Mouse (Mus musculus) myocyte (in vitro differentiated cells): ENCODE measurements around the gene Zcchc7.

ENCODE experiments used
- CEBPB ChIP-seq: IDR thresholded peaks from 2 replicates; pipeline ENCODE4 v1.6.1; 2011; ENCODE audit warnings: mild to moderate bottlenecking, moderate library complexity; ENCODE audit not compliant: poor library complexity, insufficient read depth, severe bottlenecking
- E2F4 ChIP-seq: IDR thresholded peaks from one replicate; pipeline ENCODE4 v1.6.1; 2011; ENCODE audit warnings: mild to moderate bottlenecking, control low read depth, moderate library complexity; ENCODE audit not compliant: insufficient read depth
- MAX ChIP-seq: IDR thresholded peaks from one replicate; pipeline ENCODE4 v1.6.1; 2011; ENCODE audit warnings: low read depth, mild to moderate bottlenecking, control low read depth
- MYOD1 ChIP-seq, 3 experiments: IDR thresholded peaks; one replicate each; pipeline ENCODE4 v1.6.1; 2011; ENCODE audit warnings: control low read depth in 2 of 3, low read depth in 2 of 3, mild to moderate bottlenecking in 2 of 3, moderate library complexity in 1 of 3; ENCODE audit not compliant: insufficient read length in 2 of 3, control insufficient read depth in 1 of 3
- MYOG ChIP-seq, 3 experiments: IDR thresholded peaks; one replicate each; pipeline ENCODE4 v1.6.1; 2011; ENCODE audit warnings: control low read depth in 2 of 3, low read depth in 2 of 3, mild to moderate bottlenecking in 2 of 3; ENCODE audit not compliant: insufficient read length in 2 of 3, control insufficient read depth in 1 of 3, insufficient read depth in 1 of 3
- POLR2A ChIP-seq: IDR thresholded peaks from one replicate; pipeline ENCODE4 v1.6.1; 2011; ENCODE audit warnings: low read depth, mild to moderate bottlenecking, control low read depth, moderate library complexity; ENCODE audit not compliant: insufficient read length
- POLR2AphosphoS2 ChIP-seq: IDR thresholded peaks from one replicate; pipeline ENCODE4 v1.6.1; 2011; ENCODE audit warnings: low read depth, control low read depth; ENCODE audit not compliant: insufficient read length
- REST ChIP-seq: IDR thresholded peaks from one replicate; pipeline ENCODE4 v1.6.1; 2011; ENCODE audit warnings: mild to moderate bottlenecking, control low read depth, moderate library complexity; ENCODE audit not compliant: insufficient read depth, insufficient read length
- TCF12 ChIP-seq: IDR thresholded peaks from one replicate; pipeline ENCODE4 v1.6.1; 2011; ENCODE audit warnings: mild to moderate bottlenecking, control low read depth; ENCODE audit not compliant: poor library complexity, insufficient read depth, severe bottlenecking
- TCF3 ChIP-seq: IDR thresholded peaks from one replicate; pipeline ENCODE4 v1.6.1; 2011; ENCODE audit warnings: low read depth, control low read depth; ENCODE audit not compliant: insufficient read length
- USF1 ChIP-seq: IDR thresholded peaks from one replicate; pipeline ENCODE4 v1.6.1; 2011; ENCODE audit warnings: low read depth, mild to moderate bottlenecking, control low read depth, moderate library complexity

- no peak for TF ChIP-seq TCF12
- no peak for TF ChIP-seq POLR2A
- TF ChIP-seq MYOG (IDR thresholded peaks at IDR 0.05; ENCODE audit: control insufficient read depth in 1 of 3, insufficient read depth in 1 of 3, insufficient read length in 2 of 3, low read depth in 2 of 3), result no peak
- no peak for TF ChIP-seq REST
- no peak for TF ChIP-seq CEBPB
- no peak for TF ChIP-seq POLR2AphosphoS2
- TF ChIP-seq E2F4, result no peak
- no peak for TF ChIP-seq MYOD1 (IDR thresholded peaks at IDR 0.05; ENCODE audit: control insufficient read depth in 1 of 3, insufficient read length in 2 of 3, low read depth in 2 of 3)
- TF ChIP-seq USF1, result no peak
- no peak for TF ChIP-seq MAX
- TF ChIP-seq TCF3, result no peak
Measured at GRCm38 (mm10) chr4:44965736-44966135, 210.1 kb downstream of the Zcchc7 start.
